Mouse (Mus musculus): ENCODE results near the gene Trpt1. TPM values are rescaled to one million over a fixed set of nuclear protein-coding genes. Genes with fewer than 3 reads are reported as not detected.

The Trpt1 gene
- polyA plus RNA-seq, 1 experiment from 2014 or later = 14.7 TPM

- ATAC-seq (replicated peaks; ENCODE audit: insufficient number of reproducible peaks, low FRiP score, low TSS enrichment) = no peak
- no peaks in the 10 kb centered on the region for H3K27me3 ChIP-seq (ENCODE audit: control insufficient read depth, insufficient read depth, low read length)
- peak overlapping the region; percentile 65 for H3K27ac ChIP-seq (ENCODE audit: low read depth, low read length)
- H3K36me3 ChIP-seq (ENCODE audit: control insufficient read depth, insufficient read depth, low read length) = peaks cover 21% of the 10 kb centered on the region
- peak overlapping the region; percentile 74 for H3K9ac ChIP-seq (ENCODE audit: low read depth, low read length)
- H3K4me1 ChIP-seq (ENCODE audit: control insufficient read depth, insufficient read depth, low read length) = peaks cover 40% of the 10 kb centered on the region
- peak overlapping the region; percentile 94 for H3K4me2 ChIP-seq
- WGBS (ENCODE audit: insufficient replicate concordance) = 6% methylated on average over 11 of the region's 11 CpGs
- peak overlapping the region; percentile 74 for H3K4me3 ChIP-seq (ENCODE audit: low read depth, low read length)
- no peaks in the 10 kb centered on the region for H3K9me3 ChIP-seq (replicated peaks; ENCODE audit: control insufficient read depth, low read length)
Observed at GRCm38 (mm10) chr19:6979001-6979479, 16.9 kb upstream of the Trpt1 start.

GRCm38 (mm10) chr19:6979486-6980380 lies 16.2 kb upstream of the Trpt1 start:
- Histone ChIP-seq H3K36me3 (ENCODE audit: control insufficient read depth, insufficient read depth, low read length) (peaks cover 23% of the 10 kb centered on the region), H3K27ac (ENCODE audit: low read depth, low read length) (peak overlapping the region; percentile 96), H3K4me3 (ENCODE audit: low read depth, low read length) (peak overlapping the region; percentile 74), H3K27me3 (ENCODE audit: control insufficient read depth, insufficient read depth, low read length) (no peaks in the 10 kb centered on the region), H3K4me1 (ENCODE audit: control insufficient read depth, insufficient read depth, low read length) (peaks cover 39% of the 10 kb centered on the region), H3K9me3 (replicated peaks; ENCODE audit: control insufficient read depth, low read length) (no peaks in the 10 kb centered on the region), H3K9ac (ENCODE audit: low read depth, low read length) (peak overlapping the region; percentile 89), H3K4me2 (peak overlapping the region; percentile 94)
- ATAC-seq (replicated peaks; ENCODE audit: insufficient number of reproducible peaks, low FRiP score, low TSS enrichment) = peak; percentile 90
- under 1% methylated on average over 53 of the region's 59 CpGs for WGBS (ENCODE audit: insufficient replicate concordance)

GRCm38 (mm10) chr19:6980381-6981093 lies 15.4 kb upstream of the Trpt1 start, which contains the start of gene Fkbp2:
Gene Fkbp2 (minus strand): TSS chr19:6980501.
- Histone ChIP-seq H3K36me3 (ENCODE audit: control insufficient read depth, insufficient read depth, low read length) (peaks cover 28% of the 10 kb centered on the region), H3K27me3 (ENCODE audit: control insufficient read depth, insufficient read depth, low read length) (no peaks in the 10 kb centered on the region), H3K9me3 (replicated peaks; ENCODE audit: control insufficient read depth, low read length) (no peaks in the 10 kb centered on the region), H3K27ac (ENCODE audit: low read depth, low read length) (peak within 1 kb of the TSS; percentile 96), H3K4me3 (ENCODE audit: low read depth, low read length) (peak within 1 kb of the TSS; percentile 74), H3K4me2 (peak within 1 kb of the TSS; percentile 94), H3K4me1 (ENCODE audit: control insufficient read depth, insufficient read depth, low read length) (peaks cover 39% of the 10 kb centered on the region), H3K9ac (ENCODE audit: low read depth, low read length) (peak within 1 kb of the TSS; percentile 89)
- 1% methylated on average over 38 of the region's 38 CpGs for WGBS (ENCODE audit: insufficient replicate concordance)
- ATAC-seq (replicated peaks; ENCODE audit: insufficient number of reproducible peaks, low FRiP score, low TSS enrichment) = peak; percentile 87

GRCm38 (mm10) chr19:6981465-6981864 lies 14.5 kb upstream of the Trpt1 start:
- Histone ChIP-seq H3K9ac (ENCODE audit: low read depth, low read length) (peak overlapping the region; percentile 89; the same call in 1 of the 2 replicates), H3K9me3 (replicated peaks; ENCODE audit: control insufficient read depth, low read length) (no peaks in the 10 kb centered on the region), H3K4me2 (peak overlapping the region; percentile 94), H3K36me3 (ENCODE audit: control insufficient read depth, insufficient read depth, low read length) (peaks cover 28% of the 10 kb centered on the region), H3K4me1 (ENCODE audit: control insufficient read depth, insufficient read depth, low read length) (peaks cover 40% of the 10 kb centered on the region), H3K27ac (ENCODE audit: low read depth, low read length) (no peak overlapping the region), H3K4me3 (ENCODE audit: low read depth, low read length) (peak overlapping the region; percentile 74; the same call in 1 of the 2 replicates), H3K27me3 (ENCODE audit: control insufficient read depth, insufficient read depth, low read length) (no peaks in the 10 kb centered on the region)
- WGBS (ENCODE audit: insufficient replicate concordance) = 87% methylated on average over 4 of the region's 4 CpGs
- ATAC-seq (replicated peaks; ENCODE audit: insufficient number of reproducible peaks, low FRiP score, low TSS enrichment) = no peak

- no peaks in the 10 kb centered on the region for H3K27me3 ChIP-seq (ENCODE audit: control insufficient read depth, insufficient read depth, low read length)
- no peak for ATAC-seq (replicated peaks; ENCODE audit: insufficient number of reproducible peaks, low FRiP score, low TSS enrichment)
- H3K9ac ChIP-seq (ENCODE audit: low read depth, low read length) = no peak overlapping the region
- peaks cover 33% of the 10 kb centered on the region for H3K4me1 ChIP-seq (ENCODE audit: control insufficient read depth, insufficient read depth, low read length)
- H3K36me3 ChIP-seq (ENCODE audit: control insufficient read depth, insufficient read depth, low read length) = peaks cover 21% of the 10 kb centered on the region
- 95% methylated on average over 5 of the region's 5 CpGs for WGBS (ENCODE audit: insufficient replicate concordance)
- H3K27ac ChIP-seq (ENCODE audit: low read depth, low read length) = no peak overlapping the region
- no peak overlapping the region for H3K4me3 ChIP-seq (ENCODE audit: low read depth, low read length)
- no peak overlapping the region for H3K4me2 ChIP-seq
- H3K9me3 ChIP-seq (replicated peaks; ENCODE audit: control insufficient read depth, low read length) = no peaks in the 10 kb centered on the region
Observed at GRCm38 (mm10) chr19:6983621-6984020, 12.3 kb upstream of the Trpt1 start.

GRCm38 (mm10) chr19:6985300-6985699 lies 10.6 kb upstream of the Trpt1 start:
- Histone ChIP-seq H3K36me3 (ENCODE audit: control insufficient read depth, insufficient read depth, low read length) (peaks cover 24% of the 10 kb centered on the region), H3K27me3 (ENCODE audit: control insufficient read depth, insufficient read depth, low read length) (no peaks in the 10 kb centered on the region), H3K4me2 (no peak overlapping the region), H3K9me3 (replicated peaks; ENCODE audit: control insufficient read depth, low read length) (no peaks in the 10 kb centered on the region), H3K4me1 (ENCODE audit: control insufficient read depth, insufficient read depth, low read length) (peaks cover 24% of the 10 kb centered on the region), H3K9ac (ENCODE audit: low read depth, low read length) (0 out of 2 replicates have a peak overlapping the region, but pooled peaks have one; percentile 0), H3K4me3 (ENCODE audit: low read depth, low read length) (no peak overlapping the region), H3K27ac (ENCODE audit: low read depth, low read length) (no peak overlapping the region)
- no peak for ATAC-seq (replicated peaks; ENCODE audit: insufficient number of reproducible peaks, low FRiP score, low TSS enrichment)
- 84% methylated on average over 19 of the region's 19 CpGs for WGBS (ENCODE audit: insufficient replicate concordance)

- Histone ChIP-seq H3K4me3 (ENCODE audit: low read depth, low read length) (peak overlapping the region; percentile 90), H3K4me2 (peak overlapping the region; percentile 90), H3K27me3 (ENCODE audit: control insufficient read depth, insufficient read depth, low read length) (no peaks in the 10 kb centered on the region), H3K9me3 (replicated peaks; ENCODE audit: control insufficient read depth, low read length) (no peaks in the 10 kb centered on the region), H3K36me3 (ENCODE audit: control insufficient read depth, insufficient read depth, low read length) (peaks cover 24% of the 10 kb centered on the region), H3K27ac (ENCODE audit: low read depth, low read length) (no peak overlapping the region), H3K4me1 (ENCODE audit: control insufficient read depth, insufficient read depth, low read length) (peaks cover 21% of the 10 kb centered on the region), H3K9ac (ENCODE audit: low read depth, low read length) (peak overlapping the region; percentile 96)
- ATAC-seq (replicated peaks; ENCODE audit: insufficient number of reproducible peaks, low FRiP score, low TSS enrichment) = no peak
- 69% methylated on average over 10 of the region's 10 CpGs for WGBS (ENCODE audit: insufficient replicate concordance)
Observed at GRCm38 (mm10) chr19:6985951-6986708, 9.8 kb upstream of the Trpt1 start.
